ENCODE assay signal across 8 mouse cellular contexts in genomic region chr7:128417226-128417929, GRCm38 (mm10). TPM values are rescaled to one million over a fixed set of nuclear protein-coding genes. Genes with fewer than 3 reads are reported as not detected.
DNase-seq lines count a peak whose midpoint lies in the region; ATAC-seq and TF ChIP-seq lines count a peak whose summit lies in the region.

No protein-coding gene starts in this region.

- H3K4me1 ChIP-seq in heart, embryonic 16.5 days (ENCODE audit: control insufficient read depth, insufficient read depth, low read length), result peaks cover 13% of the 10 kb centered on the region
- H3K4me1 ChIP-seq in embryonic facial prominence, embryonic 13.5 days, result peaks cover 18% of the 10 kb centered on the region
- H3K4me1 ChIP-seq in limb, embryonic 10.5 days, result peaks cover 20% of the 10 kb centered on the region
- H3K4me1 ChIP-seq in midbrain, postnatal 0 days (ENCODE audit: insufficient read depth, low read length), result no peaks in the 10 kb centered on the region

- no peaks in the 10 kb centered on the region for H3K36me3 ChIP-seq in heart, embryonic 16.5 days (ENCODE audit: control insufficient read depth, insufficient read depth)
- H3K36me3 ChIP-seq in embryonic facial prominence, embryonic 13.5 days, result no peaks in the 10 kb centered on the region
- H3K36me3 ChIP-seq in limb, embryonic 10.5 days, result no peaks in the 10 kb centered on the region
- H3K36me3 ChIP-seq in midbrain, postnatal 0 days (ENCODE audit: insufficient read depth, low read length), result no peaks in the 10 kb centered on the region

- ATAC-seq in heart, embryonic 16.5 days (replicated peaks; ENCODE audit: extremely low read depth, insufficient read depth, low FRiP score), result no peak
- ATAC-seq in embryonic facial prominence, embryonic 13.5 days (ENCODE audit: insufficient number of reproducible peaks, insufficient read depth, low FRiP score, low TSS enrichment, low read depth), result no peak
- no peak for ATAC-seq in midbrain, postnatal 0 days (ENCODE audit: low FRiP score)

- WGBS in heart, embryonic 16.5 days, result 3% methylated on average over 32 of the region's 32 CpGs
- 2% methylated on average over 32 of the region's 32 CpGs for WGBS in embryonic facial prominence, embryonic 13.5 days
- 4% methylated on average over 32 of the region's 32 CpGs for WGBS in limb, embryonic 10.5 days
- 1% methylated on average over 32 of the region's 32 CpGs for WGBS in midbrain, postnatal 0 days

- TF ChIP-seq CTCF in midbrain, postnatal 0 days (IDR thresholded peaks at IDR 0.05), result no peak

- DNase-seq in heart, postnatal 4 days, result no peak
- peak; percentile 32 to 55 for DNase-seq in CD8-positive naive resting alpha-beta T cell, adult 2 months (ENCODE audit: low read depth in 2 of 2, low spot score in 2 of 2)
- no peak for DNase-seq in limb, embryonic 10.5 days (ENCODE audit: low spot score)
- DNase-seq in midbrain, postnatal 0 days (ENCODE audit: low spot score), result no peak
- DNase-seq in left cerebral cortex, adult 18-20 months (ENCODE audit: low spot score in 2 of 2), result no peak
- no peak for DNase-seq in c-Kit-positive CD71-positive TER-119-positive erythroid progenitor cells, embryonic 14.5 days (ENCODE audit: low spot score)

- peak overlapping the region; percentile 99 for H3K4me2 ChIP-seq in heart, embryonic 16.5 days (ENCODE audit: low read depth, low read length)
- peak overlapping the region; percentile 100 for H3K4me2 ChIP-seq in embryonic facial prominence, embryonic 13.5 days
- H3K4me2 ChIP-seq in midbrain, postnatal 0 days (ENCODE audit: low read depth, low read length, poor library complexity, severe bottlenecking), result peak overlapping the region; percentile 94

- peaks cover 29% of the 10 kb centered on the region for H3K27me3 ChIP-seq in heart, embryonic 16.5 days (ENCODE audit: control insufficient read depth, insufficient read depth, low read length)
- peaks cover 88% of the 10 kb centered on the region for H3K27me3 ChIP-seq in embryonic facial prominence, embryonic 13.5 days
- peaks cover 85% of the 10 kb centered on the region for H3K27me3 ChIP-seq in limb, embryonic 10.5 days (ENCODE audit: low read depth, poor library complexity, severe bottlenecking)
- peaks cover 14% of the 10 kb centered on the region for H3K27me3 ChIP-seq in midbrain, postnatal 0 days (ENCODE audit: insufficient read depth, low read length)

- H3K9ac ChIP-seq in heart, embryonic 16.5 days (ENCODE audit: low read length), result peak overlapping the region; percentile 77
- H3K9ac ChIP-seq in embryonic facial prominence, embryonic 13.5 days, result peak overlapping the region; percentile 76
- peak overlapping the region; percentile 73 for H3K9ac ChIP-seq in midbrain, postnatal 0 days (replicated peaks; ENCODE audit: low read length, poor library complexity, severe bottlenecking)

- peak overlapping the region; percentile 62 for H3K4me3 ChIP-seq in heart, embryonic 16.5 days (ENCODE audit: low read length)
- peak overlapping the region; percentile 75 for H3K4me3 ChIP-seq in embryonic facial prominence, embryonic 13.5 days
- peak overlapping the region; percentile 80 for H3K4me3 ChIP-seq in limb, embryonic 10.5 days
- peak overlapping the region; percentile 73 for H3K4me3 ChIP-seq in midbrain, postnatal 0 days (ENCODE audit: low read depth, low read length)

- H3K9me3 ChIP-seq in heart, embryonic 16.5 days (replicated peaks; ENCODE audit: control insufficient read depth, low read length), result no peaks in the 10 kb centered on the region
- no peaks in the 10 kb centered on the region for H3K9me3 ChIP-seq in embryonic facial prominence, embryonic 13.5 days
- no peaks in the 10 kb centered on the region for H3K9me3 ChIP-seq in limb, embryonic 10.5 days (replicated peaks)
- H3K9me3 ChIP-seq in midbrain, postnatal 0 days (ENCODE audit: low read length), result no peaks in the 10 kb centered on the region

- no peak overlapping the region for H3K27ac ChIP-seq in heart, embryonic 16.5 days (ENCODE audit: low read length)
- no peak overlapping the region for H3K27ac ChIP-seq in embryonic facial prominence, embryonic 13.5 days
- H3K27ac ChIP-seq in limb, embryonic 10.5 days, result peak overlapping the region; percentile 73
- no peak overlapping the region for H3K27ac ChIP-seq in midbrain, postnatal 0 days (ENCODE audit: low read depth, low read length)

RNA-seq across cellular contexts. Expression of gene Rgs10, which starts 1.2 kb away (rescaled TPM):
- 10.1 and 11.6 TPM in 2 replicates for polyA plus RNA-seq in heart, embryonic 16.5 days (2015; fragmentation: Nextera tagmentation; extraction: Ambion mirVana)
- 1 to 10 TPM; 8.4 to 9.5 TPM for total RNA-seq in heart, postnatal 4 days (2021)
- 11.7 and 12.3 TPM in 2 replicates for polyA plus RNA-seq in embryonic facial prominence, embryonic 13.5 days (2015; fragmentation: Nextera tagmentation; extraction: Ambion mirVana)
- 2.7 and 3.5 TPM in 2 replicates for polyA plus RNA-seq in limb, embryonic 10.5 days (2016; fragmentation: Nextera tagmentation; extraction: Ambion mirVana)
- 77.4 and 84.6 TPM in 2 replicates for total RNA-seq in midbrain, postnatal 0 days (2014; rRNA removed)
- polyA plus RNA-seq in midbrain, postnatal 0 days (2015; fragmentation: Nextera tagmentation; extraction: Ambion mirVana), result 89.3 and 91.0 TPM in 2 replicates
- 10 to 100 TPM; 49.5 to 52.5 TPM for total RNA-seq in left cerebral cortex, adult 18-20 months (2021)

RNA-seq across cellular contexts. Expression of gene Tial1, which starts 44.1 kb away (rescaled TPM):
- 16.5 and 16.6 TPM in 2 replicates for polyA plus RNA-seq in heart, embryonic 16.5 days (2015; fragmentation: Nextera tagmentation; extraction: Ambion mirVana)
- 10 to 100 TPM; 57.6 to 66.6 TPM for total RNA-seq in heart, postnatal 4 days (2021)
- polyA plus RNA-seq in embryonic facial prominence, embryonic 13.5 days (2015; fragmentation: Nextera tagmentation; extraction: Ambion mirVana), result 37.9 and 45.4 TPM in 2 replicates
- 24.2 and 24.9 TPM in 2 replicates for polyA plus RNA-seq in limb, embryonic 10.5 days (2016; fragmentation: Nextera tagmentation; extraction: Ambion mirVana)
- 47.2 and 57.1 TPM in 2 replicates for total RNA-seq in midbrain, postnatal 0 days (2014; rRNA removed)
- polyA plus RNA-seq in midbrain, postnatal 0 days (2015; fragmentation: Nextera tagmentation; extraction: Ambion mirVana), result 24.8 and 29.9 TPM in 2 replicates
- 100 to 1,000 TPM in 1 of 2 experiments, 10 to 100 TPM in 1; 94.6 to 101 TPM for total RNA-seq in left cerebral cortex, adult 18-20 months (2021)

Comparison
In these comparisons a context has a peak if more than half of its experiments do, and no peak if none do; other contexts are left out.
1. DNase-seq: peak in CD8-positive naive resting alpha-beta T cell, adult 2 months (2 of 2); none in heart, postnatal 4 days (single experiment), limb, embryonic 10.5 days (single experiment), midbrain, postnatal 0 days (single experiment), left cerebral cortex, adult 18-20 months (0 of 2) and c-Kit-positive CD71-positive TER-119-positive erythroid progenitor cells, embryonic 14.5 days (single experiment).
2. Peak in every context shown above with its lines, with median percentiles within 50 percentile points of each other: H3K4me2 ChIP-seq, H3K4me3 ChIP-seq and H3K9ac ChIP-seq.